Mouse (Mus musculus) kidney, postnatal 4 days (tissue): ENCODE measurements at regions not wholly inside any gene's neighbourhood (a gene's known extent, or its start where the extent isn't known, plus 50 kb on each side); places are given as distances from the start of the nearest gene placed in this dataset.

Experiments used
- DNase-seq, 2 experiments: peaks; one replicate each; pipeline ENCODE4 v3.0.0; 2021; ENCODE audit warnings: mixed read lengths in 2 of 2

DNA sequence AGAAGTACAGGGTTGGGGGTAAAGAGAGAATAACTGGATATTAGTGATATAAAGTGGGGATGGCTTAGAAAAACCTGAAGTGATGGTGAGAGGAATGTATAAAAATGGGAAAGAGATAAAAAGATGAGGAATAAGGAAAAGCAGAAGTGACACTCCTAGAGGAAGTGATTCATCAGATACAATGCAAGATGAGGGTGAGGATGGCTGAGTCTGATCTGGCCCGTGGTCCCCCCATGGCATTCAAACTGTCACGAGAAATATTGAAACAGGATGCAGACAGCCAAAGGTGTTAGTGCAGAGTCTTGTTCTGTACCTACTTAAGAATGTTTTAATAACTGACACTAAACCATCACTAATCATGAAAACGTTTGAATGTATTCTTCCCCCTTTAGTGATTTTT, 56.2 kb upstream of the Kitl start:
- no peak for DNase-seq

DNA sequence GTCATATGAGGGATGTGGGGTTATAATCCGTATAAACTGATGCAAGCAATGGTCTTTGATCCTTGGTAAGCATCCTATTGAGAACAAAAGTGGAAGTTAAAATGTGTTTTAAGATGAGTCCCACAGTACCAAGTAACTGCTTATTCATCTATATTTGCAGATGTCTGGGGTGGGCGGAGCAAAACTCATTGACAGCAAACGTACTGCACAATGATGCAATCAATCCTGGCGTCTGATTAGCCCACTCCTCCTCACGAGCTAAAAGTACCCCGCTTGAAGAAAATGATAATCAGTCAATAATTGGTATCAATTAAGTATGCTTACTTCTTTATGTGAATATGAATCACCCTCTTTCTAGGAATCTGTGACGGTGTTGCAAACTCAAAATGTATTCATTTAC, 62.9 kb upstream of the Kitl start:
- DNase-seq, result no peak

DNA sequence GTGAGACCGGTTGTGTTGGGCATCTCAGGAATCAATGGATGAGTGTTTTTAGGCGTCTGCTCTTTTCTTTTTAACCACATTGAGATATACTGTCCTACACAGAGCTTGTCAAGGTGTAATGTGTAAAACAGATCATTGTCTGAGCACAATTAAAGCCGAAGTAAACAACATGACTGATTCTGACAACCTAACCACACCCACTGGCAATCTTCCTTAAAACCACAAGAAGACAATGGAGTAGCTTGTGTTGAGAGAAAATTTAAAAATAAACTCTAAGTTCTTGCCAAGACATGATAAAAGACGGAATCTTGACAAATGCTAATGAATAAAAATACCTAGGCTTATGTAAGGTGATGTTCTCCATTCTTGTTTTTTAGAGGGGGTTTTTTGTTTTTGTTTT, 63.7 kb upstream of the Kitl start:
- no peak for DNase-seq

DNA sequence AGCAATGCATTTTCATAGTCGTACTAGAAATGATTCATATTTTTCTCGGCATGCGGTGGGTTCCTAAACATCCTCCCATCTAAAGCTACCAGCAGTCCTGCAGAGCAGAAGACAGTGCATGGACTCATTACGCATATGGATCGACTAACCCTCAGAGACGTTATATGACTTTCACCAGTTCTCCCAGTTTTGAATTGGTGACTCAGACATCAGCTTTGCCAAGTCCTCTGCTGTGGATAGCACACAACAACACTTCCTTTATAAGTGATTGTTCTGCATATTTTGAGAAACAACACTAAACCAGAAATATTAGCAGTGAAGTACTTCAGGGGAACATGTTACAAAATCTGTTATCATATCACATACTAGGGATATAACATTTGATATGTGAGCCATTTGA, 64.1 kb upstream of the Kitl start:
- no peak for DNase-seq

DNA sequence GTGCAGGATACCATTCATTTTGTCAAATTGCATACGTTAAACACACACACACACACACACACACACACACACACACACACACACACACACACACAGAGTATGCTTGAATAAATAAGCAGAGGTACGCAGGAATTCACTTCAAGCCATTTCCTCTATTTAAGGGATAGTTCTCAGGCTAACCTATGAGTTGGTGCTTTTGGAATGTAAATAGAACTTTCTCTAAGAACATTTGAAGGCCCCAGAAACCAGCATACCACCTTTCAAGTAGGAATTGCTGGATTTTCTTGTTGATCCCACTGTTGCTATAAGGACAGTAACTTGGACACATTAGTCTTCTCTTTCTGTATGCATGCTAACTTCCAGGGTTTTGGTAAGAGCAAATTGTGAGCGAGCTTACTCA, 66.7 kb upstream of the Kitl start:
- no peak for DNase-seq

DNA sequence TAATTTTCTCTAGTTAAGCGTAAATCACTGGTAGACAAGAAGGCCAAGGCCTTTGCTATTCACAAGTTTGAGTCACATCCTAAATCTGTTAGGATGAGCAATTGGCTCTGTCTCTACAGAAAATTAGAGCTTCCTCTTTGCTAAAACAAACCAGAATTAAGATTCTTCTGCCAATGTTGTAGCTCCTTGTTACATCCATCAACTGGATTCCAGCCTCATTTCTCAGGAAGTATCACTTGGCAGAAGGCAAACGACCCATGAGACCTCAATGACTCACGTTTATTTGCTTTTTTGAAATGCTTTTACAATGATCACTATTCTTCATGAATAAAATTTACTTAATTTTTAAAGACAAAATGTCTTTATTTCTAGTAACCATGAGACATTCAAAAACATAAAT, 70.0 kb upstream of the Kitl start:
- no peak for DNase-seq

DNA sequence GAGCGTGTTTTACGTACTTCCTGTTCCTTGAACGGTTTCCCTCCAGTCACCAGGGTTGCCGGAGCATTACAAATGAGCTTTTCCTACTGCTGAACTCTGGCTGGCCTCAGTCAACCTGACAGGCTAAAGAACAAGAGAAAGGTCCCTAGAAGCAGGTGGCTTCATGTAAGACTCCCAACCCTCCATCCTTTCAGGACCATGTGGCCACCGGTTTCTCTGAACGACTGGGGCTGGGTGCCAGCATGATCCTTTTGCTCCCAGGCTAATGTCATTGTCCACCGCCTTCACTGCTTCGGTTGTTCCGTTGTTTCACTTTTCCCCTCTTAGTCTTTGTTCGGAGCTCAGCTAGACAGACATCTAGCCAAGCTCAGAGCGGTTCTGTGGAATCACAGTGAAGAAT, 73.8 kb upstream of the Kitl start:
- DNase-seq, result peak; percentile 56 to 71

DNA sequence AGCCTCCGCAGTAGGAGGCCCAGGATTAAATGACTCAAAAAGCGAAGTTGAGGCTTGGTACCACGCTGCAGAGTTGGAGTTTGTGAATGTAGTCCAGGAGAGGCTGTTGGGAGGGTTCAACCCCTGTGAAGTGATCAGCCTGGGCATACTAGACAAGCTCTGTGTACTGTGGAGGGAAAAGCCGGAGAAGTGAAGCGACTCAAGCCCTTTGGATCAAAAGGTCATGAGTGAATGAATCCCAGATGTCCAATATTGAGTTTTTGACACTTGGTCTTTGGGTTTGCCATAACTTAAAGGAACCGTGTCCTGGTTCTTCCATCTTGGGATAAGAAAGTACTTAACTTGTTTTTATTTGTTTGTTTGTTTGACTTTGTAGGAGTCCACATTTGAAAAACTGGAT, 76.5 kb upstream of the Kitl start:
- no peak for DNase-seq

DNA sequence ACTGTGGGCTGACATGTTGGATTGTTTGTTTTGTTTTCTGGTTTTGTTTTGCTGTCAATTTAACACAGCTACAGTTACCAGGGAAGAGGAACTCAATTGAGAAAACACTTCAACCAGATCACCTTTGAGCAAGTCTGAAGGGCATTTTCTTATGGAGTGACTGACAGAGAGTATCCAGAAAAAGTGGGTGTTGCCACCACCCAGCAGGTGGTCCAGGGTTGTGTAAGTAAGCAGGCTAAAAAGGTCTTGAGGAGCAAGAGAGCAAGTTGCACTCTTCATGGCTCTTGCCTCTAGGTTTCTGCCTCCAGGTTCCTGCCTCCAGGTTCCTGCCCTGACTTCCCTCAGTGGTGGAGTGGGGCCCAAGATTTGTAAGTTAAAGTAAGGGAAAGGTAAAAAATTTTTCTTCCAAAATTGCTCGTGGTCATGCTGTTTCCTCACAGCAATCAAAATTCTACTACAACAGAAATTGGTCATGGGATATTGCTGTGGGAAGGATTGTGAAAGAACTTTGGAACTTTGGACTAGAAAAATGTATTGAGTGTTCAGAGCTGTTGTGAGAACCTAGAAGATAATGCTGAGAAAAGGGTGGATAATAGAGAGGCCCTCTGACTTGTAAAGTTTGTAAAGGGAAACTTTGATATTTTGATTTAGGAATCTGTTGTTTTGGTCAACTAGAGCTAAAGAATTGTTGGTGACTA, 77.4 kb upstream of the Kitl start:
- DNase-seq, result no peak

DNA sequence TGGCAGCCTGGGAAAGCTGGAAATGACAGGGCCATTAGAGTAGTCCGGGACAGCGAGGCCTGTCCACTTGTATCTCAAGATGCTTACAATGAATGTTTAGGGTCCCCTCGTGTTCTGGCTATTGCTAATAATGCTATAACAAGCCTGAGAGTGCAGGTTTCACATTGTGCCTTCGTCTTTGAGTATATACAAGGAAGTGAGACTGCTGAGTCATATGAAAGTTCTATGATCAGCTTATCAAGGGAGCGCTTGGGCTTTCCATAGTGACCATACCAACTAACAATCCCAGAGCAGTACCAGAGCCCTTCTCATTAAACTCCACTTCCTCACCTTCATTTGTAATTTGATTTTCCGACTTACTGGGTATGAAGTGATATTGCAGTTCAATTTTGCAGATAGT, 86.2 kb upstream of the Kitl start:
- DNase-seq, result no peak

DNA sequence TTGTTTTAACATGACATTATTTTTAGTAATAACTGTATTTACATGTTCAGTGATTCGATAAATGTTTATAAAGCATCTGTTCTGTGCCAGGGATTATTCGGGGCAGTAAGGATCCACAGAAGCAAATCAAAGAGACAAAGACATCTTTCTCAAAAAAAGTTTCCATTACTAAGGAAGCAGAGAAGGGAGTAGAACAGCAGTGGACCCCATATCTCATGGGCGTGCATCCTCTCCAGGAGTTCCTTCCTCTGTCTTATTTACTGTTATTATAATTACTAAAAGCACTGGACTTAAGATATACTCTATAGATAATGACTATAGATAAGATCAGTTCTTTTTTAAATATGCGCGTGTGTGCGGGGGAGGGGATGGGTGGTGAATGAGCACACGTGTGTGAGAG, 87.5 kb upstream of the Kitl start:
- no peak for DNase-seq

DNA sequence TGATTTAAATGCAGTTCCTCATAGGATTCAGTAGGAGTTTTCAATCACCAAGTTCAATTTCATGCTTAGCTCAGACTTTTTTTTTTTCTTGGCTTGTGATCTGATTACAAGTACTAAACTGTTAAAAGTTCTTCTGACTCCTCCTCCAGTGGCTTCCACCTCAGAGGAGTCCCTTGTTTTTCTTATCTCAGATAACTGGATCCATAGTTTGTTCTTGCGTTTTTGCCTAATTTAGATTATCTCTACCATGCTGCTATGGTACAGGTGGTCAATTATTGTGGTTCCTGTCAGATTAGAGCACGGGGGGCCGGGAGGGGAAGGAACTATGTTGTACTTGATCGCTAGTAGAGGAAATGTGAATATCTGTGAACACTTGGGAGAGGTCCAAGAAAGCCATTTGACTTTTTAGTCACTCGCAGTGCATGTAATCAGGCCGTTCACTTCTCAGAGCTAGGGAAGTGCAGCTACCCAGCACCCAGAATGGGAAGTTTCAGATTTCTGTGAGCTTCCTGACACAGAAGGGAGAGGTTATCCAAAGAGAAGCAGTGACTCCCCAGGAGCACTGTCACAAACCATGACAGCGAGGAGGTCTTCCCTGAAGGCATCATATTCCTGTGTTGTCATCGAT, 89.0 kb upstream of the Kitl start:
- DNase-seq, result no peak

DNA sequence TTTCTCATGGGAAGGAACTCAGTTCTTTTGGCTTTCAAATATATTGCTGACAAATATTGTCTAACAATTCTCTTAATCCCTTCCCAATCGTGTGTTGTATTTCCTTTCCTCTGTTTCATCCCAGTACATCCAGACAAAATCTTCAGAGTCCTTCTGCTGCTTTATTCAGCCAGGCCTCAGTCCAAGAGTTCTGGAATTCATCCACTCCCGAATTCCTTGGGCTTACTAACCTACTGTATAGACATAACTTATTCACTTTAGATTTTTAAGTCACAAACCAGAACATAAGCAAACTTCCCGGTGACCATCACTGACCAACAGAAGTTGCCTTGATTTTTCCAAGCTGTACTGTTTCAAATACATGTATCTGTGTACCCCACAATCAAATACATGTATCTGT, 90.9 kb upstream of the Kitl start:
- no peak for DNase-seq

DNA sequence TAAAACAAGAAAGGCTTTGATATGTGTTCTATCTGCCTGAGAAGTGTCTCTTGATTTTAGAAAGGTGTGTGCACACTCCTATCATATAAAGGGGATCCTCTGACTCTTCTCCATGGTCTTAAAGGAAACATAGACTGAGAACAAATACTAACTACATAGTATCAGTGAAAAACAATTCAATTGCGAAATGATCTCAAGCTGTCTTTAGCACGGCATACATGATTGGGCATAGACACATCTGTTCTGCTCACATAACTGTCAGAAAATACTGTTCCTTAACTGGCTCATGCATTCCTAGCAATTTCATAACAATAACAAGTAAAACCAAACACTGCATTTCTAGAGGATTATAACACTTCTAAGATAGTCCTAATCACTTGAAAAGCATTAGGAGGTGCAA, 95.5 kb upstream of the Kitl start:
- no peak for DNase-seq

DNA sequence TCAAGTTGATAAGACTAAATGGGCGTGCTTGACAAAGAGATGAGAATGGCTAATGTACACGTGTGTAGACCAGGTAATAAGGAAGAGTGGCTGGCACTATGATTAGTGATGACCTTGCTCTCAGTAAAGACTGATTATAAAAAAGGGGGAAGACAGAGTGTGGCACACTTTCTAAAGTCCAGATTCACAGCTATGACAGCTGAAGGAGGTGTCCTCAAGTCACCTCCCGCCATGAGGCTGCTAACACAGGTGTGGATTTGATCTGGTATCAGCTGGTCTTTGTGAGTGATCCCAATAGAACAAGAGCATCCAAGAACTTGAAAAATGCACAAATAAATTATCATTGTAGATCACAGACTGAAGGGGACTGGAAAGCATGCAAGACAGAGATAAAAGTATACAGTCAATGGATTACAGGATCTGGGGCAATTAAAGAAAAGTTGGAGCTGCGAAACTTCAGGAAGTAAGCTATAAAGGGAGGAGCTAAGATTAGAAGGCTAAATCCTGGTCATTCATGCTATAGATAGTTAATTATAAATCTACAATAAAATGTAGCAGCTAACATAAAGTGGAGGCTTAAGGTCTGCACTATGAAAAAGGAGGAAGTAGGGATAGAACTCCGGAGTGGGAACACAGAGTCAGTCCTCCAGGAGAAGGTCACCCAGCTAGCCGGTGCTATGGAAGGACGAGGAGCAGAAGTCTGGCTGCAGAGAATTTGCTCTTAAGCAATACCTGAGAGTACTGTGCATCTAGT, 96.7 kb upstream of the Kitl start:
- no peak for DNase-seq

DNA sequence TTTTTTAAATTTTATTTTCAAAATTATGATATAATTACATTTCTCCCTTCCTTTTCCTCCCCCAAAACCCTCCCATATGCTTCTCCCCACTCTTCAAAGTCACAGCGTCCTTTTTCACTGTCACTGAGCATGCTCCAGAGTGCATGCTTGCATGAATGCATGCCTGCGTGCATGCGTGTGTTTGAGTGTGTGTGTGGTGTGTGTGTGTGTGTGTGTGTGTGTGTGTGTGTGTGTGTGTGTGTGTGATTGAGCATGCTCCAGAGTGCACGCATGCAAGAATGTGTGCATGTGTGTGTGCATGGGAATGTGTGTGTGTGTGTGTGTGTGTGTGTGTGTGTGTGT, 101.6 kb upstream of the Kitl start:
- peak; percentile 11 to 22 for DNase-seq

DNA sequence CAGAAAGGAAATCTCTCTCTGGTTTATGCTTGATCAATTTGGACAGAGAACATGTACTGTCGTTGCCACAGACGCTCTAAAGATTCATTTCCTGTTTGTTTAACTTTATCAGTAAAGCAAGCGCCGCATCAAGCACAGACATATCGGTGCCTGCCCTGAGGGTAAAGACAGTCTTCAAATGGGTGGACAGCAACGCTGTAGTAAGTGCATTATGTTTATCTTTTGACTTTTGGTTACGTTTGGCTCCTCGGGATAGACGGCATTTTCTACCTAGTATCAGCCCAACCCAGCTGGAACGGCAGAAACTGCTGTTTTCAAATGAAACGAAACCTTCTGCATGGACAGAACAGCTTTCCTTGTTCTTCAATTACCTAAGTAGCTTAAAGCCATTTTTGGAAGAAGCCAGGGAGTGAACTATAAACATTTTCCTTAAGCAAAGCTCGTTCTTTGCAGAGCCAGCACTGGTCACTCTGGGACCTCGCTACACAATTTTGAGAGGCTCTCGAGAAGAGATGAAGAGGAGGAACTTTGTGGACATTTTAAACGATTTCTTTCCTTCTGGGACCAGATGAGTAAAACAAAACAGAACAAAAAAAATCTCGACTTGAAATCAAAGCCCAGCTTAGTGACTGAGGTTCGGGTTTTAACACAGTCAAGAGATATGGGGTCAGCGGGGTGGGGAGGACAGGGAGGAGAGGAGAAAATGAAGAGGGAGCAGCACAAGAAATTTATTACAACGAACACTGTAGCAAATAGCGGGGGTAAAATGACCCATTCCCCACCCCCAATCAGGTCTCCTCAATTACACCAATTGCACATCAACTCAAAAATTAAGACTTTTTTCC, 102.2 kb upstream of the Kitl start:
- peak; percentile 16 to 36 for DNase-seq

DNA sequence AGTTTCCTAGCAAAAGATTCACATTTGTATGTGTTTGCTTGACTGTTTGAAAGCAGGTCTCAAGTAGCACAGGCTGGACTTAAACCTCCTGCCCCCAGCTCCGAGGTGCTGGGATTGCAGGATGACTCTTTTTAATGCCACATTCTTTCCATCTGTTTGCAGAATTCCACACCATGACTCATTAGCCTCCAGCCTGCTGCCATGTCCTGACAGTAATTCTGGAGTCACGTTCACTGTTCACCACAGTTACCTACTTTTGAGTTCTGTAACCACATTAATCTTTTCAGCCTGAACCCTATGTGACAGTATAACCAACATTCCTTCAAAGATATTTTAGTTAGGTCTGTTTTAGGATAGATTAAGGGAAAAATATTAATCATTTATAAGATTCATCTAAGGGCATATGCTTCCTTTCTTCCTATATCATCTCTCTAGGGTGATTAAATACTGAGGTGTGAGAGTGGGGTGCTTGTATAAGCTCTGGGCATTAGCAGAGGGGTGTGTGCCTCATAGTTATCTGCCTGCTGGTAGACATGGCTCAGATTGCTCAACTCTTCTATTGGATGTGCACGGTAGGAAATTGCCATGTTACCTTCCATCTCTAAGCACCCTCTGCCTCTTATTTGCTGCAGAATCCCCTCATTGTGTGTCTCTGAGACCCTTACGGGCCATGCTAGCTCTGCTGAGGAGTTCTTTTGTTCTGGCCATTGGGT, 105.3 kb upstream of the Kitl start:
- no peak for DNase-seq

DNA sequence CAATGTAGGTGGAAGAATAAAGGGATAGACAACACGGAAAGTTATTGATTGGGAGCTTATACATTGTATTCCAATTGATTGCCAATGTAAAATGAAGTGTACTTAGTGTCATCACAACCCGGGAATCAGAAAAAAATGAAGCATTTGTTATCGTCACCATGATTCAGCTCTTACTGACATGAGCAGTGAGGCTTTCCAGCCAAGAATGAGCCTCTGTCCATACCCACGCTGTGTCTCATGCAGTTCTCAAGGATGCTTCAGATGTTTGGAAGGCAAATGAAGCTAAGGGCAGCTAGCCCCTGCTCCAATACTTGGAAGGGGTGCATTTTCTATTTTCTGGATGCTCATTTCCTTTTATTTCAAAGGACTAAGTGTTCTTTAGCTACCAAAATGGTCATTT, 107.4 kb upstream of the Kitl start:
- no peak for DNase-seq

DNA sequence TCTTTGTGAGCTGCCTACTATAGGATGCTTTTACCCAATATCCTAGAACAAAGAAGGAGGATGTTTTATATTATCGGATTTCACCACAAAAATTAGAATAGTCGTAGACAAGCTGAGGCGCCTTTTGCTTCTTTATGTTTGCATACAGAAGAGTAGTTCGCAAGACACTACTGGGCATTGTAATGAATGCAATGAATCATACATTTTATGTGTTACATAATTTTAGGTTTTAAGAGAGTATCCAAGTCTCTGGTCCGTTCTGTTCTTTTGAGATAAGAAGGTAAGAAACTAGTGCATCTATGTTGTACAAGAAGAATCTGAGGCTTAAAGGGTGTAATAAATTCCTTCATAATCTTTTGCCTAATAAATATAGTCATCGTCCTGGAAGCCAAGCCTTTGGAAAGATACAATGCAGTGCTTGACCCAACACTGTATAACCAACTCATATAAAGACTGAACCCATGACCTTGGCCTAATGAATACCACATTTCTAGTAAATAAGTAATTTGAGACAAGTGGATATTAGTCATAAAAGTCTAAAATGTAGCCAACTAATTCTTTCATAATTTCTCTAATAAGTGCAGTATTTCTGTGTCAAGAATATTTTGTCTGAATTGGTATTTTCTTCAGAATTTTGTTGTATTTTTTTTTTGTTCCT, 108.5 kb upstream of the Kitl start:
- no peak for DNase-seq

DNA sequence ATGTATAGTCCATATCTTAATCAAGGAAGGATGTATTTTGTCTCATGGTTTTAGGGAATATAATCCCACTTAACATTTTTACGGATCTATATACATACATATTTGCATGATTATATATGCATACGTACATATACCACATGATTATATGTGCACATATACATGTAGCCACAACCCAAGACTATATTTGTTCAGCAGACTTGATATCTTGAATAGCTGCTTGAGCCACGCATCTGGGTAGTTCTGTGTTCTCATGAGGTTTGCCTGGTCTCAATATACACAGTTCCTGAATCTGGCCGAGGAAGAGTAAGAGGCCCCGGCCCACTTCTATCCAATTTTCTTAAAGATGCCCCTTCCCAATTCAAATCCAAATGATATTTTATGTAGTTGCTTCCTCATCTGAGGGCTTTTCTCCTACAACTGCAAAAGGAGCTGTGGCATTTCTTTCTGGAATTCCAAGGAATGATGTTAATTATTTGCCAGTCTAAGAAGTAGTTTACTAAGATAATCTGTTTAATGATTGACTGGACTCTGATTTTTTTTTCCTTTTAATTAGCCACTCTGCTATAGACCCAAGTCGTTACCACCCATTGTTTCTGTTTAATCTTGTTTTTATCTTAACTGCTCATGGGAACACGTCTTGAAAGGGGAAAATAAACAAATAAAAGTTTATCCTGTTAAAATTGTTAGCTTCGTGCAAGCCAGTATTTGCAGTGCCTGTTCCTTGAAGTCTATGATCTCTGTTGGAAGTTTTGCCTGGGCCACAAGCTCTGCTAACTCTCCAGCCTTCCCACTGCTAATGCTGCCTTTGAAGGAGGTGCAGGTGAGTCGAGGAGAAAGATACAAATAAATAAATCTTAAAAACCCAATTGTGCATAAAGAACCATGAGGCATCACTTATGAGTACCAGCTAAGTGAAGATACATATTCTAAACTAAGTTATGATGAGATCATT, 112.9 kb upstream of the Kitl start:
- peak in 1 of 2 experiments; percentile 8 for DNase-seq
